Mouse (Mus musculus) erythroblast, embryonic 14.5 days (primary cell): ENCODE data around the gene Pard3.

Source experiments
- GATA1 ChIP-seq: IDR thresholded peaks from 2 replicates; pipeline ENCODE4 v1.6.1; 2012; ENCODE audit warnings: low read length, inconsistent platforms, mixed read lengths
- TAL1 ChIP-seq: IDR thresholded peaks from 3 replicates; pipeline ENCODE4 v1.6.1; 2012; ENCODE audit warnings: low read length, inconsistent platforms, mixed read lengths

GRCm38 (mm10) chr8:127266777-127267176 is 203.1 kb downstream of the Pard3 start:
- TF ChIP-seq TAL1 (no peak), GATA1 (no peak)
